Comparison of ENCODE assay signal across 8 mouse cellular contexts in genomic region chr19:60757099-60757785, GRCm38 (mm10). TPM values are rescaled to one million over a fixed set of nuclear protein-coding genes. Genes with fewer than 3 reads are reported as not detected.
DNase-seq lines count a peak whose midpoint lies in the region; ATAC-seq and TF ChIP-seq lines count a peak whose summit lies in the region.

No protein-coding gene starts in this region.

- no peak for TF ChIP-seq POLR2A in olfactory bulb, adult 2 months (IDR thresholded peaks at IDR 0.05; ENCODE audit: insufficient read depth, low read depth, low read length)

- no peak overlapping the region for H3K27ac ChIP-seq in lung, postnatal 0 days (ENCODE audit: low read length)
- H3K27ac ChIP-seq in limb, embryonic 11.5 days (replicated peaks; ENCODE audit: low read depth, low read length), result no peak overlapping the region
- H3K27ac ChIP-seq in olfactory bulb, adult 2 months (ENCODE audit: insufficient read depth, low read depth, low read length), result no peak overlapping the region

- TF ChIP-seq EP300 in lung, postnatal 0 days (IDR thresholded peaks at IDR 0.05), result no peak

- H3K9ac ChIP-seq in lung, postnatal 0 days (replicated peaks; ENCODE audit: low read depth), result 0 out of 2 replicates have a peak overlapping the region, but pooled peaks have one; percentile 9
- H3K9ac ChIP-seq in limb, embryonic 11.5 days (ENCODE audit: low read length), result no peak overlapping the region

- no peak for ATAC-seq in lung, postnatal 0 days
- ATAC-seq in erythroblast, adult 5-6 weeks (replicated peaks; ENCODE audit: low FRiP score, poor library complexity, severe bottlenecking), result peak; percentile 31; the same call in 1 of the 2 replicates
- no peak for ATAC-seq in limb, embryonic 11.5 days (ENCODE audit: insufficient number of reproducible peaks, low FRiP score, low TSS enrichment, low read depth)
- no peak for ATAC-seq in CD4-positive, CD25-positive, alpha-beta regulatory T cell, adult 4 months

- no peaks in the 10 kb centered on the region for H3K27me3 ChIP-seq in lung, postnatal 0 days (replicated peaks; ENCODE audit: insufficient read depth, low read length)
- 0 out of 2 replicates have a peak, but pooled peaks cover 2% of the 10 kb centered on the region for H3K27me3 ChIP-seq in limb, embryonic 11.5 days (ENCODE audit: control insufficient read depth, insufficient read depth, low read length)

- H3K4me3 ChIP-seq in lung, postnatal 0 days (ENCODE audit: low read depth, low read length), result peak overlapping the region; percentile 73
- peak overlapping the region; percentile 66 for H3K4me3 ChIP-seq in limb, embryonic 11.5 days (ENCODE audit: low read depth, low read length)
- peak overlapping the region; percentile 82 for H3K4me3 ChIP-seq in olfactory bulb, adult 2 months (ENCODE audit: insufficient read depth, low read depth, low read length)

- H3K9me3 ChIP-seq in lung, postnatal 0 days (ENCODE audit: low read length), result no peaks in the 10 kb centered on the region
- H3K9me3 ChIP-seq in limb, embryonic 11.5 days (ENCODE audit: control insufficient read depth, low read length), result no peaks in the 10 kb centered on the region

- peak; percentile 6 for DNase-seq in lung, postnatal 0 days (ENCODE audit: low spot score)
- no peak for DNase-seq in lung, postnatal 4 days
- DNase-seq in limb, embryonic 11.5 days (ENCODE audit: low spot score), result no peak
- no peak for DNase-seq in B cell, adult 2 months
- no peak for DNase-seq in spleen, adult 12 weeks (ENCODE audit: low spot score)

- H3K36me3 ChIP-seq in lung, postnatal 0 days (ENCODE audit: insufficient read depth, low read length), result peaks cover 9% of the 10 kb centered on the region; the same call in 1 of the 2 replicates
- H3K36me3 ChIP-seq in limb, embryonic 11.5 days (ENCODE audit: control insufficient read depth, insufficient read depth, low read length), result no peaks in the 10 kb centered on the region

- H3K4me1 ChIP-seq in lung, postnatal 0 days (ENCODE audit: insufficient read depth, low read depth, low read length), result peaks cover 5% of the 10 kb centered on the region; the same call in 1 of the 2 replicates
- H3K4me1 ChIP-seq in limb, embryonic 11.5 days (ENCODE audit: control insufficient read depth, insufficient read depth, low read length), result peaks cover 2% of the 10 kb centered on the region; the same call in 1 of the 2 replicates
- H3K4me1 ChIP-seq in olfactory bulb, adult 2 months (ENCODE audit: control insufficient read depth, insufficient read depth, low read length), result peaks cover 8% of the 10 kb centered on the region

- 4% methylated on average over 25 of the region's 25 CpGs for WGBS in lung, postnatal 0 days
- 7% methylated on average over 25 of the region's 25 CpGs for WGBS in limb, embryonic 11.5 days
- WGBS in olfactory bulb, adult 2 months, result 4% methylated on average over 25 of the region's 25 CpGs

- TF ChIP-seq CTCF in lung, postnatal 0 days (IDR thresholded peaks at IDR 0.05), result no peak
- no peak for TF ChIP-seq CTCF in olfactory bulb, adult 2 months (IDR thresholded peaks at IDR 0.05; ENCODE audit: insufficient read depth, low read depth, low read length)

- peak overlapping the region; percentile 100 for H3K4me2 ChIP-seq in lung, postnatal 0 days (replicated peaks; ENCODE audit: low read depth, low read length)
- peak overlapping the region; percentile 96 for H3K4me2 ChIP-seq in limb, embryonic 11.5 days (ENCODE audit: low read depth, severe bottlenecking)

RNA-seq across cellular contexts. Expression of gene Nanos1, which starts 1.5 kb away (rescaled TPM):
- 0.55 and 0.64 TPM in 2 replicates for polyA plus RNA-seq in lung, postnatal 0 days (2015; fragmentation: Nextera tagmentation; extraction: Ambion mirVana)
- total RNA-seq in erythroblast, adult 5-6 weeks (2015; ENCODE audit: low replicate concordance), result 0.58 and 1.7 TPM in 2 replicates
- 1.6 and 2.9 TPM in 2 replicates for total RNA-seq in erythroblast, adult 5-6 weeks (2017; ENCODE audit: low replicate concordance)
- polyA plus RNA-seq in limb, embryonic 11.5 days (2014; fragmentation: Nextera tagmentation; extraction: Ambion mirVana), result 1.3 and 2.1 TPM in 2 replicates
- not detected in 2 replicates for polyA plus RNA-seq in olfactory bulb, adult 2 months (2012; ENCODE audit: insufficient read depth, insufficient read length, low replicate concordance, missing spikeins)
- 1 to 10 TPM in 1 of 2 experiments, under 1 TPM in 1; 0.79 to 1.2 TPM for polyA plus RNA-seq in CD4-positive, CD25-positive, alpha-beta regulatory T cell, adult 4 months (2017; shearing (Covaris generic))

RNA-seq across cellular contexts. Expression of gene Eif3a, which starts 33.2 kb away (rescaled TPM):
- 67.1 and 75.8 TPM in 2 replicates for polyA plus RNA-seq in lung, postnatal 0 days (2015; fragmentation: Nextera tagmentation; extraction: Ambion mirVana)
- total RNA-seq in erythroblast, adult 5-6 weeks (2015; ENCODE audit: low replicate concordance), result 63.8 and 94.0 TPM in 2 replicates
- 68.9 and 152 TPM in 2 replicates for total RNA-seq in erythroblast, adult 5-6 weeks (2017; ENCODE audit: low replicate concordance)
- 200 and 207 TPM in 2 replicates for polyA plus RNA-seq in limb, embryonic 11.5 days (2014; fragmentation: Nextera tagmentation; extraction: Ambion mirVana)
- polyA plus RNA-seq in olfactory bulb, adult 2 months (2012; ENCODE audit: insufficient read depth, insufficient read length, low replicate concordance, missing spikeins), result 89.3 and 118 TPM in 2 replicates
- polyA plus RNA-seq in CD4-positive, CD25-positive, alpha-beta regulatory T cell, adult 4 months (2017; shearing (Covaris generic)), result 100 to 1,000 TPM; 110 to 125 TPM

RNA-seq across cellular contexts. Expression of gene Fam45a, which starts 54.1 kb away (rescaled TPM):
- 22.4 and 23.4 TPM in 2 replicates for polyA plus RNA-seq in lung, postnatal 0 days (2015; fragmentation: Nextera tagmentation; extraction: Ambion mirVana)
- 11.7 and 15.5 TPM in 2 replicates for total RNA-seq in erythroblast, adult 5-6 weeks (2015; ENCODE audit: low replicate concordance)
- total RNA-seq in erythroblast, adult 5-6 weeks (2017; ENCODE audit: low replicate concordance), result 6.6 and 14.0 TPM in 2 replicates
- 31.1 and 31.2 TPM in 2 replicates for polyA plus RNA-seq in limb, embryonic 11.5 days (2014; fragmentation: Nextera tagmentation; extraction: Ambion mirVana)
- polyA plus RNA-seq in olfactory bulb, adult 2 months (2012; ENCODE audit: insufficient read depth, insufficient read length, low replicate concordance, missing spikeins), result not detected in 2 replicates
- polyA plus RNA-seq in CD4-positive, CD25-positive, alpha-beta regulatory T cell, adult 4 months (2017; shearing (Covaris generic)), result 10 to 100 TPM; 56.0 to 64.3 TPM

Comparison
In these comparisons a context has a peak if more than half of its experiments do, and no peak if none do; other contexts are left out.
1. RNA of gene Fam45a, which starts 54.1 kb away (polyA plus RNA-seq): 56.0 to 64.3 TPM in CD4-positive, CD25-positive, alpha-beta regulatory T cell, adult 4 months, 31.1 to 31.2 TPM in limb, embryonic 11.5 days and 22.4 to 23.4 TPM in lung, postnatal 0 days; not detected in olfactory bulb, adult 2 months; every median in the first group is over 10 times any median in the second.
2. Peak in every context shown above with its lines, with median percentiles within 50 percentile points of each other: H3K4me3 ChIP-seq.